Mouse (Mus musculus): Measurements from ENCODE around the gene Zfp978.

Gene Zfp978

GRCm38 (mm10) chr4:147433874-147434273 is 72.8 kb downstream of the Zfp978 start:
- DNase-seq (ENCODE audit: extremely low spot score, low read depth, low spot score) = no peak
